Mouse (Mus musculus) limb, embryonic 14.5 days (tissue): Measurements from ENCODE around the gene Pik3cb. TPM values are rescaled to one million over a fixed set of nuclear protein-coding genes. Genes with fewer than 3 reads are reported as not detected.

Source experiments
- ATAC-seq: fragments of 200-750 bp; cut with Nextera tagmentation; 2 replicates; pipeline ENCODE4 v1.8.0; 2017; ENCODE audit warnings: low read depth, moderate number of reproducible peaks, moderate TSS enrichment; ENCODE audit not compliant: low FRiP score
- DNase-seq: peaks from one replicate; pipeline ENCODE4 v3.0.0-alpha.2; 2015; ENCODE audit warnings: low spot score
- H3K27ac ChIP-seq: fragments of 300-500 bp; sonication (generic); replicated peaks from 2 replicates; pipeline ENCODE4 v1.5.1; 2014; ENCODE audit warnings: low read depth, mild to moderate bottlenecking, low read length, moderate library complexity, mixed read lengths
- H3K27me3 ChIP-seq: fragments of 300-500 bp; sonication (generic); 2 replicates; pipeline ENCODE4 v1.6.1; 2014; ENCODE audit warnings: low read length, mixed read lengths; ENCODE audit not compliant: control insufficient read depth, insufficient read depth
- H3K36me3 ChIP-seq: fragments of 300-500 bp; sonication (generic); 2 replicates; pipeline ENCODE4 v1.6.1; 2014; ENCODE audit warnings: mild to moderate bottlenecking, low read length, moderate library complexity, mixed read lengths; ENCODE audit not compliant: control insufficient read depth, insufficient read depth
- H3K4me1 ChIP-seq: fragments of 300-500 bp; sonication (generic); 2 replicates; pipeline ENCODE4 v1.6.1; 2014; ENCODE audit warnings: antibody characterized with exemption, low read length, mixed read lengths; ENCODE audit not compliant: control insufficient read depth, insufficient read depth
- H3K4me2 ChIP-seq: fragments of 300-500 bp; sonication (generic); replicated peaks from 2 replicates; pipeline ENCODE4 v1.6.1; 2014; ENCODE audit warnings: low read depth, mild to moderate bottlenecking, low read length, moderate library complexity; ENCODE audit not compliant: severe bottlenecking
- H3K4me3 ChIP-seq: fragments of 300-500 bp; sonication (generic); replicated peaks from 2 replicates; pipeline ENCODE4 v1.5.1; 2014; ENCODE audit warnings: low read length
- H3K9ac ChIP-seq: fragments of 300-500 bp; sonication (generic); 2 replicates; pipeline ENCODE4 v1.6.1; 2014; ENCODE audit warnings: mild to moderate bottlenecking, low read depth, low read length, moderate library complexity; ENCODE audit not compliant: severe bottlenecking
- H3K9me3 ChIP-seq: fragments of 300-500 bp; sonication (generic); 2 replicates; pipeline ENCODE4 v1.6.1; 2016; ENCODE audit warnings: low read length; ENCODE audit not compliant: control insufficient read depth
- POLR2A ChIP-seq: fragments of 200-500 bp; IDR thresholded peaks from 2 replicates; pipeline ENCODE4 v1.8.0; 2012; ENCODE audit warnings: inconsistent platforms, mild to moderate bottlenecking, moderate library complexity, borderline replicate concordance; ENCODE audit not compliant: insufficient read depth, insufficient read length; ENCODE audit errors: extremely low read depth
- WGBS: fragments of 180-500 bp; shearing (Covaris S2); extraction: QIAGEN DNeasy Blood & Tissue Kit; methylation state at CpG from one replicate; pipeline ENCODE4 v1.1.7; 2014; 5-methylcytosine and 5-hydroxymethylcytosine counted together
- polyA plus RNA-seq, 2 experiments: library from polyadenylated mRNA; depleted of rRNA in 1 of 2; stranded (reverse) in 1 of 2; unstranded in 1 of 2; fragments of >200 nt; fragmentation: Nextera tagmentation in 1 of 2; extraction: Ambion mirVana in 1 of 2; gene quantifications; 2 replicates each; pipeline versions ENCODE4 v1.2.1 to v1.2.3; 2012 to 2014

The Pik3cb gene
- polyA plus RNA-seq, 2 experiments = 1.1 to 3.1 TPM

DNA sequence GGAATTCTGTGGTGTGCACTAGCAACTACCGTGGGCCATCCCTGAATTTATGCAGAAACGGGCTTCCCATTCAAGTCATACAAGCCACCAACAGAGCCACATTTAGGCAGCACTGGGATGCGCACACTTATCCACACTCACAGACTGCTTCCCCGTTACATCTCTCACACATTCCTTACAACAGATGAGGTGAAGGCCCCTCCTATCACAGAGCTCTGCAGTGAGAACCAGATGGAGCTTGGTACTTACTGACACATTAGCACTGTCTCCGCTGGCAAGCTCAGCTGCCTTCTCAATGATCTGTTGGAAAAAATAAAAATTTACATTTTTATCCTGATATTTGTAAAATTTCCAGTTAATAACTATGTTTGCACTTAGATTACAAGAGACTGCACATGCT is 75.1 kb downstream of the Pik3cb start:
- no peak overlapping the region for H3K9ac ChIP-seq
- ATAC-seq (no peak), DNase-seq (no peak)
- H3K4me2 ChIP-seq = no peak overlapping the region
- no peaks in the 10 kb centered on the region for H3K9me3 ChIP-seq
- H3K27me3 ChIP-seq = no peaks in the 10 kb centered on the region
- no peak for TF ChIP-seq POLR2A
- 86% methylated on average over 5 of the region's 5 CpGs for whole genome bisulfite sequencing
- H3K4me3 ChIP-seq = no peak overlapping the region
- H3K36me3 ChIP-seq = peaks cover 9% of the 10 kb centered on the region
- no peak overlapping the region for H3K27ac ChIP-seq
- no peaks in the 10 kb centered on the region for H3K4me1 ChIP-seq

DNA sequence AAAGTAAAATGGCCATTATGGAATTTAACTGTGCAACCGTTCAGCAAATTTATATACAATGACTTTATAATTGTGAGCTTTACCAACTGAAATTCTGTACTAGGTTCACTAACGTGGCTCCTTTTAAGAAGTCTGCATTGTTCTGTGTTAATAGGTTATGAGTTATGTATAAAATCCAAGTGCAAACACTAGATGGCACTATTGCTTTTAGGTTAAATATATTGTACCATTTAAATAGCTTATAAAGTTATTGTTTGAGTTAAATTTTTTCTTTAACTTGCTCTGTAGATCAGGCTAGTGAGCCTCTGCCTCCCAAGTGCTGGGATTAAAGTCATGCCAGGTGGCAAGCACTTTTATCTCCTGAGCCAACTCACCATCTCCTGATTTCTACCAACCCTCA is 76.2 kb downstream of the Pik3cb start:
- no peak for TF ChIP-seq POLR2A
- no peaks in the 10 kb centered on the region for H3K9me3 ChIP-seq
- no peak overlapping the region for H3K4me2 ChIP-seq
- no peaks in the 10 kb centered on the region for H3K27me3 ChIP-seq
- peaks cover 9% of the 10 kb centered on the region; the same call in 1 of the 2 replicates for H3K36me3 ChIP-seq
- H3K4me1 ChIP-seq = no peaks in the 10 kb centered on the region
- DNase-seq = peak; percentile 88
- H3K4me3 ChIP-seq = no peak overlapping the region
- peak; percentile 71 for ATAC-seq
- no peak overlapping the region for H3K27ac ChIP-seq
- whole genome bisulfite sequencing = 43% methylated on average over 2 of the region's 2 CpGs
- H3K9ac ChIP-seq = no peak overlapping the region

DNA sequence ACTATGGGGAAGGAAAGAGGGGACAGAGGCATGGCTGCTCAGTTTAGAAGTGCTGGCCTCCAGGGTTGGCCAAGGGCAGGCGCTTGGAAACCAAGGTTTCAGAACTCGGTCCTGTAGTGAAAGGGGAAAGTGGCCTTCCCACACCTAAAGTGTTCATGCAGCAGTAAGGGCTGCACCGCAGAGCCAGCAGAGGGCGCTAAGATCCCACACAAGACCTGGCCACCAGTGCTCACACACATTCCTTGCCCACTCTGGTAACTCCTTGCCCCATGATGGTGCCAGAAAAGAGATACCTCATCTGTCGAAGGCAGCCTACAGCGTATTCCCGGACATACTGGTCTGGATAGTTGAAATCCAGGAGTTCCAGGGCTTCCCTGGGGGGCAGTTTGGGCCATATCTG is 77.9 kb downstream of the Pik3cb start:
- Histone ChIP-seq H3K4me1 (no peaks in the 10 kb centered on the region), H3K36me3 (peaks cover 9% of the 10 kb centered on the region; the same call in 1 of the 2 replicates), H3K9me3 (no peaks in the 10 kb centered on the region), H3K9ac (no peak overlapping the region), H3K27me3 (no peaks in the 10 kb centered on the region), H3K4me2 (no peak overlapping the region), H3K27ac (no peak overlapping the region), H3K4me3 (no peak overlapping the region)
- peak; percentile 48 for DNase-seq
- ATAC-seq = peak; percentile 50; the same call in 1 of the 2 replicates
- TF ChIP-seq POLR2A = no peak
- 45% methylated on average over 7 of the region's 7 CpGs for WGBS

DNA sequence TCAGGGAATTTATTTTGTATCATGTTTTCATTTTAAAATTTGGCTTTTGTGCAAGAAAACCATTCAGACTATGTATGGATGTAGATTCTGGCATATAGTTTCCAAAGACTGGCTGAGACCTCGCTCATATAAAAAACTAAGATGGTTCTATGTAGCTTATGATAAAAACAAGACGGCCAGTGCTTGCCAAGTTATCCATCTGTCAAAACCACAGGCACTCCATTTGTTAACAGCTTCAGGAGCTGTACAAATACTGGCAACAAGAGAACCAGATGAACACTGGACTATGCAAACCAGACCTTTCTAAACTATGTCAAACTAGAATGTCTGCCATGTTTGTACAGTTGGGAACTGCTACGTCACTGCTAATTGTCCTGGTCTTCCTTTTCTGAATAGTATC is 82.7 kb downstream of the Pik3cb start:
- Histone ChIP-seq H3K9ac (no peak overlapping the region), H3K4me2 (no peak overlapping the region), H3K27ac (no peak overlapping the region), H3K9me3 (no peaks in the 10 kb centered on the region), H3K36me3 (0 out of 2 replicates have a peak, but pooled peaks cover 5% of the 10 kb centered on the region), H3K4me1 (no peaks in the 10 kb centered on the region), H3K27me3 (no peaks in the 10 kb centered on the region), H3K4me3 (no peak overlapping the region)
- WGBS = 66% methylated on average over 3 of the region's 3 CpGs
- DNase-seq (no peak), ATAC-seq (no peak)
- no peak for TF ChIP-seq POLR2A

DNA sequence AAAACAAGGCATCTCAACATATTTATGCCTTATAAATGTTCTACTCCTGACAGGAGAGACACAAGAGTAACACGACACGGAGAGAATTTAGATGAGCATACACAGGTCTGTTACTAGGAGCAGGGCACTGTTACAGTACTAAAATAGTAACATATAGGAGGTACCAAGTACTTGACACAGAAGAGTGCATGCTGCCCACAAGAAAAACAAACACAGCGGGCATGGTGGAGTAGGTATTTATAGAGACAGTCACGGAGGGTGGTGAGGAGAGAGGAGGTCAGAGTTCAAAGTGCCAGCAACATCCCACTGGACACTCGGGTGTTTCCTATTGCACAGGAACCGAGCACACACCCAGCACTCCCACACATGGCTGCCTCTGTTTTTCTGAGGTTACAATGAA is 90.7 kb downstream of the Pik3cb start:
- Histone ChIP-seq H3K9ac (no peak overlapping the region), H3K4me3 (no peak overlapping the region), H3K27me3 (no peaks in the 10 kb centered on the region), H3K9me3 (no peaks in the 10 kb centered on the region), H3K4me2 (no peak overlapping the region), H3K27ac (no peak overlapping the region), H3K4me1 (no peaks in the 10 kb centered on the region), H3K36me3 (0 out of 2 replicates have a peak, but pooled peaks cover 7% of the 10 kb centered on the region)
- WGBS = 77% methylated on average over 6 of the region's 6 CpGs
- TF ChIP-seq POLR2A = no peak
- DNase-seq (no peak), ATAC-seq (no peak)
